Mouse (Mus musculus): ENCODE data around the gene Dhx29. TPM values are rescaled to one million over a fixed set of nuclear protein-coding genes. Genes with fewer than 3 reads are reported as not detected.

Gene Dhx29
- polyA plus RNA-seq, 1 experiment: 0.17 TPM

DNA sequence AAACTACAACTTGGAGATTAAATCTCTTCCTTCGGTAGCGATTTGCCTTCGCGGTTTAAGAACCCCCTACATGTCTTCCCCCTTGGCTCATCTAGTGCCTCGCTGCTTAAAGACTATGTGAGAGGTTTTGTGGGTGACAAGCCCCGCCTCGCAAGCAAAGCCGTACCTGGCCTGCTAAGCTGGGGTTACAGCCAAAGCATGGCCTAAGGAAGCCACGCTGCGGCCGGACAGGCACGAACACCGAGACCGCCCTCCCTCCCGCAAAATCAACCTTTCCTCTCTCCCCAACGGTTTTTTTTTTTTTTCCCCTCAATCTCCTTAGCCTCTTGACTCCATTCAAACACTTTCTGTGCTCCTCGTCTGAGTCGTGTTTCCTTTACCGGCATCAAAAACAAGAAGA lies 458 bp upstream of the Dhx29 start:
- TF ChIP-seq GATA1 (IDR thresholded peaks at IDR 0.05; ENCODE audit: low read length) (no peak), TAL1 (IDR thresholded peaks at IDR 0.05; ENCODE audit: low read length) (no peak)
- H3K36me3 ChIP-seq (ENCODE audit: control insufficient read depth): peaks cover 36% of the 10 kb centered on the region
- H3K4me3 ChIP-seq (replicated peaks): peak overlapping the region; percentile 94
- H3K9me3 ChIP-seq (ENCODE audit: control insufficient read depth, low read length): no peaks in the 10 kb centered on the region
- H3K27me3 ChIP-seq (ENCODE audit: control insufficient read depth): no peaks in the 10 kb centered on the region
- peaks cover 37% of the 10 kb centered on the region for H3K4me1 ChIP-seq (ENCODE audit: control insufficient read depth)

DNA sequence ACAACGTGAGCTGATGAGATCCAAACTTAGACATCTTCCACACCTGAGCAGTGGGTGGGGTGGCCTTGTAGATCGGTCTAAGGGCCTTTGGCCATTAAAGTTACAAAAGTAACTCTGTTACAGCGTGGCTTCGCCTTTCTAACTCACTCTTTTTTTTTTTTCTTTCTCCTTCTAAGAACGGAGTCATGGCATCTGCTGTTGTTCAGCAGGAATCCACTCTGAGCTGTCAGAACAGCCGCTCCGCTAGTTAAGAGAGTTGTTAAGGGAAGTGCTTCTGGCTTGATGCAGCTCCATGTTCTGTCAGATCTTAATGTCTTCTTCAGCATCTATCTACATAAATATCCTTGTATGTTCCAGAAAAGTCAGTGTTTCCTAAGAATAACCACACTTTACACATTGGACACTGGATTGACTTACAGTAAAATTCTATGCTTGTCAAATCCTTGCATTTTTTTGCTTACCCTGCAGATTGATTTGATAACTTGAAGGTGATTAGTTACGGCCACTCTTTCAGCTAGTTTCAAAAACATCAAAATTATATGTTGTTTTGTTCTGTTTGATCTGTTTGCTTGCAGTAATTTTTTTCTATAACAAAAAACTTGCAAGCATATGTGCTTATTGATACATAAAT lies 899 bp downstream of the Dhx29 start:
- peaks cover 30% of the 10 kb centered on the region for H3K36me3 ChIP-seq (ENCODE audit: control insufficient read depth)
- no peaks in the 10 kb centered on the region for H3K27me3 ChIP-seq (ENCODE audit: control insufficient read depth)
- peaks cover 33% of the 10 kb centered on the region for H3K4me1 ChIP-seq (ENCODE audit: control insufficient read depth)
- no peaks in the 10 kb centered on the region for H3K9me3 ChIP-seq (ENCODE audit: control insufficient read depth, low read length)
- TF ChIP-seq GATA1 (IDR thresholded peaks at IDR 0.05; ENCODE audit: low read length) (no peak), TAL1 (IDR thresholded peaks at IDR 0.05; ENCODE audit: low read length) (no peak)
- H3K4me3 ChIP-seq (replicated peaks): peak overlapping the region; percentile 94

DNA sequence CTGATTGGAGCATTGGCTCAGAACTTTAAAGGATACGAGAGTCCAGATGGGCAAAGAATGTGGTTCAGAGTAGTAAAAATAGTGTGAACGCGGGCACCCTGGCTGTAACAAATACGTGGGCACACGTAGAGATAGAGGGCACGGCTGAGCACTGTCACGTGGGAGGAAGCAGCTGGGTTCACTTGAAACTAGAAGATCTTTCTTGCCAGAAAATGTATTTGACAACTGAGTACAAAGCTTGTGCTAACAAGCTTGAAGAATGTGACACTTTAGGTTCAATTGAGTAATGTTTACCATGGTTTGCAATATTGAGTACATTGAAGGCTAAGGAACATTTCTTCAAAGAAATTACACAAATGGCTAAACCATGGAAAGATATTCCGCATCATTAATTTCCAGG lies 10.9 kb downstream of the Dhx29 start:
- Histone ChIP-seq H3K4me3 (replicated peaks) (no peak overlapping the region), H3K27me3 (ENCODE audit: control insufficient read depth) (no peaks in the 10 kb centered on the region), H3K4me1 (ENCODE audit: control insufficient read depth) (peaks cover 17% of the 10 kb centered on the region), H3K36me3 (ENCODE audit: control insufficient read depth) (peaks cover 63% of the 10 kb centered on the region), H3K9me3 (ENCODE audit: control insufficient read depth, low read length) (no peaks in the 10 kb centered on the region)
- TF ChIP-seq GATA1 (IDR thresholded peaks at IDR 0.05; ENCODE audit: low read length) (no peak), TAL1 (IDR thresholded peaks at IDR 0.05; ENCODE audit: low read length) (no peak)

DNA sequence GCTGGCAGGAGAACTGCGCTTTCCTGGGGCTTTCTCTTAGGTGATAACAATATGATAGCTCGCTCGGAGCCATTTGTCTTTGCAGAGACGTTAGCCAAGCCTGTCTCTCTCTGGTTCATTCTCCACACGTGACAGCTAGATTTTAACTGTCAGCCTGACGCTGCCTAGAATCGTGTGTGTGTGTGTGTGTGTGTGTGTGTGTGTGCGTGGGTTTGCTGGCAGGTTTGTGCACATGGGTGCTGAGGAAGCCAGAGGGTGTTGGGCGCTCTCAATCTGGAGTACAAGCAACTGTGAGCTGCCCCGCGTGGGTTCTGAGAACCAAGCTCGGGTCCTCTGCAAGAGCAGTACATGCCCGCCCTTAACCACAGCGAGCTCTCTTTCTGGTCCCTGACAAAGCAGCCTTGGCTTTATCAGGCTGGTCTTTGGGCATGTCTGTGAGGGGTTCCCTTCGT lies 14.7 kb downstream of the Dhx29 start:
- Histone ChIP-seq H3K36me3 (ENCODE audit: control insufficient read depth) (peaks cover 69% of the 10 kb centered on the region), H3K27me3 (ENCODE audit: control insufficient read depth) (no peaks in the 10 kb centered on the region), H3K4me1 (ENCODE audit: control insufficient read depth) (peaks cover 17% of the 10 kb centered on the region), H3K9me3 (ENCODE audit: control insufficient read depth, low read length) (no peaks in the 10 kb centered on the region), H3K4me3 (replicated peaks) (peak overlapping the region; percentile 32)
- TF ChIP-seq GATA1 (IDR thresholded peaks at IDR 0.05; ENCODE audit: low read length) (no peak), TAL1 (IDR thresholded peaks at IDR 0.05; ENCODE audit: low read length) (no peak)

DNA sequence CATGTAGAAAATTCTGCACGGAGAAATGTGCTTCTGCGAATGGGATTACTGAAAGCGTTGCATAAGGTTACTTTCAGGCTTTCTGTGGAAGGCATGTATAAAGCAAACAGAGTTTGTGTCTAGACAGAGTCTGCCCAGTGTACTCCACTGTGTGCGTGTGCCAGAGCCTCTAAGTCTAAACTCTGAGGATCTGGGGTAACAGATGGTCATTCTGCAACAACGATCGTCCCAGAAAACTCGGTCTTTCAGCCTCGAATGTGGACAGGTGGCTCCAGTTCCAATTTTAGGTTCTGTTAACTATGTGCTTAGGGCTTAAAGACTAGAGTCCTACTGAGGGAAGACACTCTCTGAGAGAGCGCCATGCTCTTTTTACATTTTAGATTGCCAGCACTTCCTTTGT lies 18.1 kb downstream of the Dhx29 start:
- Histone ChIP-seq H3K4me1 (ENCODE audit: control insufficient read depth) (peaks cover 15% of the 10 kb centered on the region), H3K9me3 (ENCODE audit: control insufficient read depth, low read length) (no peaks in the 10 kb centered on the region), H3K27me3 (ENCODE audit: control insufficient read depth) (no peaks in the 10 kb centered on the region), H3K36me3 (ENCODE audit: control insufficient read depth) (peaks cover 68% of the 10 kb centered on the region), H3K4me3 (replicated peaks) (no peak overlapping the region)
- TF ChIP-seq TAL1 (IDR thresholded peaks at IDR 0.05; ENCODE audit: low read length) (no peak), GATA1 (IDR thresholded peaks at IDR 0.05; ENCODE audit: low read length) (no peak)

DNA sequence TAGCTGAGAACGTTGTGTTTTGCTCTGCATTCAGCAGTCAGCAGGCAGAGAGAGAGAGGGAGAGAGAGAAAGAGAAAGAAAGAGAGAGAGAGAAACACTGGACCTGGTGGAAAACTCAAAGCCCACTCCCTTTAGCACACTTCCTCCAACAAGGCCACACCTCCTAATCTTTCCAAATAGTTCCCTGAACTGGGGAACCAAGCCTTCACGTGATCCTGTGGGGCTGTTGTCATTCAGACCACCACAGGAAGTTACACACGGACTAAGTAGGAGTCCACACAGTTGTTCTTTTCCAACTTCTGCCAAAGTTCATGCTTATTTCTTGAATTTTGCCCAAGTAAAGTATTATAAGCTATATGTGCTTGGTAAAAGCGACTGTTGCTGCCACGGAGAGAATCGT lies 18.6 kb downstream of the Dhx29 start:
- H3K27me3 ChIP-seq (ENCODE audit: control insufficient read depth): no peaks in the 10 kb centered on the region
- H3K4me3 ChIP-seq (replicated peaks): no peak overlapping the region
- H3K36me3 ChIP-seq (ENCODE audit: control insufficient read depth): peaks cover 73% of the 10 kb centered on the region
- TF ChIP-seq TAL1 (IDR thresholded peaks at IDR 0.05; ENCODE audit: low read length) (no peak), GATA1 (IDR thresholded peaks at IDR 0.05; ENCODE audit: low read length) (no peak)
- H3K4me1 ChIP-seq (ENCODE audit: control insufficient read depth): peaks cover 13% of the 10 kb centered on the region
- no peaks in the 10 kb centered on the region for H3K9me3 ChIP-seq (ENCODE audit: control insufficient read depth, low read length)

DNA sequence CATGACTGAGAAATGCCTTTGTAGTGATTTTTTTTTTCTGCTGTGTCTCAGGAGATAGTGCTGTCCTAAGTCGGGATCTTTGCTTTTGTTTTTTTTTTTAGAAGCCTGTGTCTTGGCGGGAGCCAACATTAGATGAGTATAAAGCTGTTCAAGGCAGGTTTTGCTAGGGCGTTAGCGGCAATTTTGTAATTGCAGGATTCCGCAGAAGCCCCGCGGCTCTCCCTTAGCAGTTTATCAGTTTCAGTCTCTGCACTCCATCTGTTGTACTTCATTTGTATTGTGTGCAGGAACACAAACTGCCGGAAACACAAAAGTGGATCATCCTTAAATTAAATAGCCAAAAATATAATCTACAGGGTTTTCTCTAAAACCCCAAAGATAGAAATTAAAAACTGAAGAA lies 26.8 kb downstream of the Dhx29 start:
- Histone ChIP-seq H3K4me3 (replicated peaks) (no peak overlapping the region), H3K27me3 (ENCODE audit: control insufficient read depth) (no peaks in the 10 kb centered on the region), H3K9me3 (ENCODE audit: control insufficient read depth, low read length) (no peaks in the 10 kb centered on the region), H3K36me3 (ENCODE audit: control insufficient read depth) (peaks cover 64% of the 10 kb centered on the region), H3K4me1 (ENCODE audit: control insufficient read depth) (no peaks in the 10 kb centered on the region)
- TF ChIP-seq TAL1 (IDR thresholded peaks at IDR 0.05; ENCODE audit: low read length) (no peak), GATA1 (IDR thresholded peaks at IDR 0.05; ENCODE audit: low read length) (no peak)

DNA sequence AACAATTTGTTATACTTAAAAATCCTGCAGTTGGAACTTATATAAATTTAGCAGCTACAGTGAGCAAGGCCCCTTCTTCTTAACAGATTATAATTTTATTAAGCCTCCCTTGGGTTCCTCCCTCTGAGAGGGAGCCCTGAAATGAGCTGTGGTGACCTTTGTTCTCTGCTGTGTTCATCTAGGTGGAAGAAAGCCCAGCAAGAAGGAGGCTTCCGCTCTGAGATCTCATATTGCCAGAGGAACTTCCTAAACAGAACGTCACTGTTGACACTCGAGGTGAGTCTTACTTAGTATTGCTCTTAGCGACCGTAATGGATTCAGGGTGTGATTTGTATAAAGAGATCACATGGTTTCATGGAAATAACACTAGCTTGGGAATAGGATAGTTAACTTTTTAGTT lies 35.8 kb downstream of the Dhx29 start:
- H3K27me3 ChIP-seq (ENCODE audit: control insufficient read depth): no peaks in the 10 kb centered on the region
- H3K4me3 ChIP-seq (replicated peaks): no peak overlapping the region
- H3K36me3 ChIP-seq (ENCODE audit: control insufficient read depth): peaks cover 54% of the 10 kb centered on the region
- TF ChIP-seq GATA1 (IDR thresholded peaks at IDR 0.05; ENCODE audit: low read length) (no peak), TAL1 (IDR thresholded peaks at IDR 0.05; ENCODE audit: low read length) (no peak)
- H3K9me3 ChIP-seq (ENCODE audit: control insufficient read depth, low read length): no peaks in the 10 kb centered on the region
- no peaks in the 10 kb centered on the region for H3K4me1 ChIP-seq (ENCODE audit: control insufficient read depth)

DNA sequence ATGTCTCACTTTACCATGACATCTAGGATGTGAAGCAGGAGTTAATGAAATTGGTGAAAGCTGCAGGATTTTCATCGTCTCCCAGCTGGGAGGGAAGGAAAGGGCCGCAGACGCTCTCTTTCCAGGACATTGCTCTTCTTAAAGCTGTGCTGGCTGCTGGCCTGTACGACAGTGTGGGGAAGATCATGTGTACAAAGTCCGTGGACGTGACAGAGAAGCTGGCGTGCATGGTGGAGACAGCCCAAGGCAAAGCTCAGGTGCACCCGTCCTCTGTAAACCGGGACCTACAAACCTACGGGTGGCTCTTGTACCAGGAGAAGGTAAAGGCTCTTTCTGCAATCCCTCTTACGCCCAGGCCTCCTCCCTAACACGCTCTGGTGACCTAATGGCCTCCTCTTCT lies 37.2 kb downstream of the Dhx29 start:
- H3K4me3 ChIP-seq (replicated peaks): no peak overlapping the region
- no peaks in the 10 kb centered on the region for H3K9me3 ChIP-seq (ENCODE audit: control insufficient read depth, low read length)
- no peaks in the 10 kb centered on the region for H3K4me1 ChIP-seq (ENCODE audit: control insufficient read depth)
- no peaks in the 10 kb centered on the region for H3K27me3 ChIP-seq (ENCODE audit: control insufficient read depth)
- no peak for TF ChIP-seq TAL1 (IDR thresholded peaks at IDR 0.05; ENCODE audit: low read length)
- H3K36me3 ChIP-seq (ENCODE audit: control insufficient read depth): peaks cover 50% of the 10 kb centered on the region

DNA sequence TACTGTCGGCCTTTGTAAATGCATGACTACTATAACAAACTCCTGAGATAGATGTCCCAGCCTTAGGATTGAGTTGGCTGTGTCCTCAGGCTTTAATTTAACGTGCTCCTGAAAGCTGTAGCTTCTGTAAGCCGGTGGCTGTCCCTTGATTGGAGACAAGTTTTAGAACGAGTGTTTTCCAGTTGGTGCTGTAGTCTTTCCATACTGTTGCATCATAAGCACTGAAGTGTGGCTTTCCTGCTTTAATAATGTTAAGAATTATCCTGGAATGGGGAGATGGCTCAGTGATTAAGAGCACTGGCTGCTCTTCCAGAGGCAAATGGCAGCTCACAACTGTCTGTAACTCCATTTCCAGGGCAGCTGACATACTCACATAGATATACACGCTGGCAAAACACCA lies 40.0 kb downstream of the Dhx29 start:
- Histone ChIP-seq H3K9me3 (ENCODE audit: control insufficient read depth, low read length) (no peaks in the 10 kb centered on the region), H3K36me3 (ENCODE audit: control insufficient read depth) (peaks cover 40% of the 10 kb centered on the region), H3K4me3 (replicated peaks) (no peak overlapping the region), H3K27me3 (ENCODE audit: control insufficient read depth) (no peaks in the 10 kb centered on the region), H3K4me1 (ENCODE audit: control insufficient read depth) (no peaks in the 10 kb centered on the region)
- TF ChIP-seq TAL1 (IDR thresholded peaks at IDR 0.05; ENCODE audit: low read length) (no peak), GATA1 (IDR thresholded peaks at IDR 0.05; ENCODE audit: low read length) (no peak)
